Comparison of ENCODE assay signal across 10 mouse cellular contexts in genomic region chr5:67669436-67669896, GRCm38 (mm10).
DNase-seq lines count a peak whose midpoint lies in the region; ATAC-seq lines count a peak whose summit lies in the region.
"Had no signal": no experiment of that assay in that cellular context is flagged by ENCODE, and none has a peak within 500 bp of the region (broad histone marks: within the 10 kb centered on the region; RNA-seq: fewer than 3 reads in every experiment).

No protein-coding gene starts in this region.

- H3K4me1 ChIP-seq in midbrain, embryonic 16.5 days (ENCODE audit: control insufficient read depth, insufficient read depth, low read length): no peaks in the 10 kb centered on the region
- H3K4me1 ChIP-seq in midbrain, embryonic 11.5 days (ENCODE audit: control insufficient read depth, insufficient read depth, low read length): no peaks in the 10 kb centered on the region
- H3K4me1 ChIP-seq in intestine, embryonic 16.5 days (ENCODE audit: control insufficient read depth, insufficient read depth, low read length): no peaks in the 10 kb centered on the region

- no peak overlapping the region for H3K4me3 ChIP-seq in midbrain, embryonic 16.5 days (ENCODE audit: low read depth, low read length)
- no peak overlapping the region for H3K4me3 ChIP-seq in midbrain, embryonic 11.5 days (ENCODE audit: low read depth, low read length)
- no peak overlapping the region for H3K4me3 ChIP-seq in intestine, embryonic 16.5 days (ENCODE audit: low read length)
- H3K4me3 ChIP-seq: megakaryocyte, embryonic 14.5 days had no signal

- H3K27ac ChIP-seq in midbrain, embryonic 16.5 days (ENCODE audit: low read length): no peak overlapping the region
- H3K27ac ChIP-seq in midbrain, embryonic 11.5 days (ENCODE audit: low read depth, low read length): no peak overlapping the region
- H3K27ac ChIP-seq in intestine, embryonic 16.5 days (ENCODE audit: low read length): no peak overlapping the region

- 0 out of 2 replicates have a peak, but pooled peaks have one; percentile 14 for ATAC-seq in midbrain, embryonic 16.5 days
- ATAC-seq in midbrain, embryonic 11.5 days (ENCODE audit: low FRiP score): no peak
- peak; percentile 66 for ATAC-seq in intestine, embryonic 16.5 days

- intact Hi-C loops in left cerebral cortex, postnatal 36 days (cut with DNase I): loop anchor here (10.0 kb wide), 1 partner anchor 135 kb away; no protein-coding TSS in a partner anchor

- WGBS in midbrain, embryonic 16.5 days: 72% methylated on average over 13 of the region's 13 CpGs
- WGBS in midbrain, embryonic 11.5 days: 92% methylated on average over 13 of the region's 13 CpGs
- 47% methylated on average over 13 of the region's 13 CpGs for WGBS in intestine, embryonic 16.5 days

- H3K27me3 ChIP-seq in midbrain, embryonic 16.5 days (ENCODE audit: control insufficient read depth, insufficient read depth, low read depth, low read length): peaks cover 7% of the 10 kb centered on the region
- H3K27me3 ChIP-seq in midbrain, embryonic 11.5 days (ENCODE audit: control insufficient read depth, insufficient read depth, low read length): peaks cover 29% of the 10 kb centered on the region
- no peaks in the 10 kb centered on the region for H3K27me3 ChIP-seq in intestine, embryonic 16.5 days (replicated peaks; ENCODE audit: control insufficient read depth, insufficient read depth, low read length)
- H3K27me3 ChIP-seq: megakaryocyte, embryonic 14.5 days had no signal

- DNase-seq in gastrocnemius, adult 18-20 months (ENCODE audit: low spot score): peak; percentile 56
- DNase-seq in gastrocnemius, postnatal 4 days (ENCODE audit: low spot score in 2 of 2): no peak
- no peak for DNase-seq in midbrain, embryonic 11.5 days (ENCODE audit: low spot score, missing footprints)
- no peak for DNase-seq in left cerebral cortex, postnatal 36 days (ENCODE audit: low spot score in 2 of 2)
- DNase-seq in MN1 (ENCODE audit: low spot score): no peak
- DNase-seq in retina, postnatal 1 day: no peak
- DNase-seq: right cerebral cortex, adult 18-20 months had no signal

- peaks cover 5% of the 10 kb centered on the region for H3K36me3 ChIP-seq in midbrain, embryonic 16.5 days (ENCODE audit: control insufficient read depth, insufficient read depth, low read length)
- H3K36me3 ChIP-seq in midbrain, embryonic 11.5 days (ENCODE audit: control insufficient read depth, insufficient read depth, low read length): no peaks in the 10 kb centered on the region
- no peaks in the 10 kb centered on the region for H3K36me3 ChIP-seq in intestine, embryonic 16.5 days (ENCODE audit: control insufficient read depth, insufficient read depth, low read length)

- H3K4me2 ChIP-seq in midbrain, embryonic 16.5 days (ENCODE audit: low read length): no peak overlapping the region
- H3K4me2 ChIP-seq in midbrain, embryonic 11.5 days: no peak overlapping the region
- H3K4me2 ChIP-seq in intestine, embryonic 16.5 days (ENCODE audit: low read depth, low read length): peak overlapping the region; percentile 10; the same call in 1 of the 2 replicates

- no peaks in the 10 kb centered on the region for H3K9me3 ChIP-seq in midbrain, embryonic 16.5 days (replicated peaks; ENCODE audit: control insufficient read depth, low read length, poor library complexity, severe bottlenecking)
- no peaks in the 10 kb centered on the region for H3K9me3 ChIP-seq in midbrain, embryonic 11.5 days (ENCODE audit: control insufficient read depth, low read length)
- H3K9me3 ChIP-seq in intestine, embryonic 16.5 days (ENCODE audit: control insufficient read depth, low read length): no peaks in the 10 kb centered on the region
- H3K9me3 ChIP-seq: megakaryocyte, embryonic 14.5 days had no signal

- no peak overlapping the region for H3K9ac ChIP-seq in midbrain, embryonic 16.5 days (ENCODE audit: low read depth, low read length)
- H3K9ac ChIP-seq in midbrain, embryonic 11.5 days (ENCODE audit: low read length): no peak overlapping the region
- H3K9ac ChIP-seq in intestine, embryonic 16.5 days (ENCODE audit: low read depth, low read length): no peak overlapping the region
